17 mouse cellular contexts compared by ENCODE assay signal in the genomic region with DNA sequence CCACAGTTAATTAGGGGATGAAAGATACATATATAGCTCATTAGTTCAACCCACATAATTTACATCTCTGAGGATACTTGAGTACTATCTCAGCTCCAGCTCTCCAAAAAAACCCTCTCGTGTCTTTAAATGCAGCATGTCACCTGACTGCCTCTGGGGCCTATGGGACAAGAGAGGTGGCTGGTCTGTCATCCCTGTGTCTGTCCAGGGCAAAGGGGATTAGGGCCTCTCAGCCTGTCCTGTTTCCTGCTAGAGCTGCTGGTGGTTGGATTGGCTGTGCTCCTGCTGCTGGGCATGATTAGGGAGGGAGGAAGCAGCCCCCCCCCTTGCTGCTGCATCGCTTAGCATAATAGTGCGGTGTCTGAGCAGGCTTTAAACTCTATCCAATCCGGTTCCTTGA.
DNase-seq lines count a peak whose midpoint lies in the region; ATAC-seq lines count a peak whose summit lies in the region.
"Had no signal": no experiment of that assay in that cellular context is flagged by ENCODE, and none has a peak within 500 bp of the region (broad histone marks: within the 10 kb centered on the region; RNA-seq: fewer than 3 reads in every experiment).

No protein-coding gene starts in this region.

- H3K4me2 ChIP-seq in heart, embryonic 12.5 days, result no peak overlapping the region
- 0 out of 2 replicates have a peak overlapping the region, but pooled peaks have one; percentile 12 for H3K4me2 ChIP-seq in forebrain, embryonic 13.5 days
- H3K4me2 ChIP-seq: heart, embryonic 13.5 days had no signal

- no peaks in the 10 kb centered on the region for H3K36me3 ChIP-seq in heart, embryonic 12.5 days
- H3K36me3 ChIP-seq in forebrain, embryonic 13.5 days (ENCODE audit: poor library complexity, severe bottlenecking), result no peaks in the 10 kb centered on the region
- H3K36me3 ChIP-seq in midbrain, embryonic 10.5 days, result no peaks in the 10 kb centered on the region
- H3K36me3 ChIP-seq in limb, embryonic 10.5 days, result no peaks in the 10 kb centered on the region
- H3K36me3 ChIP-seq: heart, embryonic 13.5 days had no signal

- 42% methylated on average over 4 of the region's 4 CpGs for WGBS in heart, embryonic 12.5 days
- 10% methylated on average over 4 of the region's 4 CpGs for WGBS in forebrain, embryonic 13.5 days
- 19% methylated on average over 4 of the region's 4 CpGs for WGBS in midbrain, embryonic 10.5 days
- 51% methylated on average over 4 of the region's 4 CpGs for WGBS in limb, embryonic 10.5 days

- intact Hi-C loops in heart, postnatal 10 days (cut with DNase I), result no loop called here

- no peak for DNase-seq in heart, postnatal 10 days
- peak; percentile 44 for DNase-seq in midbrain, embryonic 10.5 days (ENCODE audit: low spot score)
- DNase-seq in retina, adult 2 months (ENCODE audit: low read depth, low spot score), result peak; percentile 62
- DNase-seq in lung, postnatal 25 days (ENCODE audit: low spot score), result no peak
- no peak for DNase-seq in urinary bladder, postnatal 36 days (ENCODE audit: low spot score in 2 of 2)
- DNase-seq in limb, embryonic 10.5 days (ENCODE audit: low spot score), result no peak
- DNase-seq: cerebellum, adult 9-11 months; gastrocnemius, adult 2 months; right cerebral cortex, postnatal 14 days; thymus, postnatal 4 days had no signal

- H3K9me3 ChIP-seq in heart, embryonic 12.5 days (replicated peaks), result no peaks in the 10 kb centered on the region
- H3K9me3 ChIP-seq in forebrain, embryonic 13.5 days (replicated peaks), result no peaks in the 10 kb centered on the region
- no peaks in the 10 kb centered on the region for H3K9me3 ChIP-seq in midbrain, embryonic 10.5 days (replicated peaks)
- no peaks in the 10 kb centered on the region for H3K9me3 ChIP-seq in limb, embryonic 10.5 days (replicated peaks)
- H3K9me3 ChIP-seq: heart, embryonic 13.5 days had no signal

- H3K4me1 ChIP-seq in heart, embryonic 12.5 days (replicated peaks), result no peaks in the 10 kb centered on the region
- H3K4me1 ChIP-seq in forebrain, embryonic 13.5 days, result peaks cover 29% of the 10 kb centered on the region
- H3K4me1 ChIP-seq in midbrain, embryonic 10.5 days, result peaks cover 15% of the 10 kb centered on the region
- H3K4me1 ChIP-seq in limb, embryonic 10.5 days, result peaks cover 3% of the 10 kb centered on the region; the same call in 1 of the 2 replicates

- H3K4me3 ChIP-seq in heart, embryonic 12.5 days, result no peak overlapping the region
- no peak overlapping the region for H3K4me3 ChIP-seq in forebrain, embryonic 13.5 days
- no peak overlapping the region for H3K4me3 ChIP-seq in midbrain, embryonic 10.5 days
- H3K4me3 ChIP-seq in limb, embryonic 10.5 days, result no peak overlapping the region
- H3K4me3 ChIP-seq: gastrocnemius, adult 2 months; heart, embryonic 13.5 days had no signal

- no peaks in the 10 kb centered on the region for H3K27me3 ChIP-seq in heart, embryonic 12.5 days (replicated peaks)
- H3K27me3 ChIP-seq in forebrain, embryonic 13.5 days, result no peaks in the 10 kb centered on the region
- H3K27me3 ChIP-seq in midbrain, embryonic 10.5 days (ENCODE audit: low read depth, poor library complexity, severe bottlenecking), result no peaks in the 10 kb centered on the region
- no peaks in the 10 kb centered on the region for H3K27me3 ChIP-seq in limb, embryonic 10.5 days (ENCODE audit: low read depth, poor library complexity, severe bottlenecking)
- H3K27me3 ChIP-seq: heart, embryonic 13.5 days had no signal

- ATAC-seq in heart, embryonic 12.5 days (ENCODE audit: insufficient number of reproducible peaks, low FRiP score), result peak; percentile 51; the same call in 1 of the 2 replicates
- ATAC-seq in forebrain, embryonic 13.5 days, result peak; percentile 78
- ATAC-seq: activated CD4-positive, CD25-positive, alpha-beta regulatory T cell, adult 4 months; inflammation-experienced regulatory T-cells, adult 6 months had no signal

- H3K9ac ChIP-seq in heart, embryonic 12.5 days, result no peak overlapping the region
- H3K9ac ChIP-seq in forebrain, embryonic 13.5 days, result no peak overlapping the region
- H3K9ac ChIP-seq: heart, embryonic 13.5 days; liver, embryonic 14.5 days had no signal

- no peak overlapping the region for H3K27ac ChIP-seq in heart, embryonic 12.5 days (ENCODE audit: poor library complexity, severe bottlenecking)
- peak overlapping the region; percentile 54 for H3K27ac ChIP-seq in forebrain, embryonic 13.5 days
- H3K27ac ChIP-seq in midbrain, embryonic 10.5 days (replicated peaks), result no peak overlapping the region; the same call in 1 of the 2 replicates
- H3K27ac ChIP-seq in limb, embryonic 10.5 days, result no peak overlapping the region
- H3K27ac ChIP-seq: gastrocnemius, adult 2 months; heart, embryonic 13.5 days; liver, embryonic 14.5 days; macrophage had no signal

Comparison
In these comparisons a context has a peak if more than half of its experiments do, and no peak if none do; other contexts are left out.
1. DNase-seq: peak in midbrain, embryonic 10.5 days (single experiment) and retina, adult 2 months (single experiment); none in heart, postnatal 10 days (0 of 2), lung, postnatal 25 days (single experiment), urinary bladder, postnatal 36 days (0 of 2) and limb, embryonic 10.5 days (single experiment).